Mouse (Mus musculus): ENCODE measurements around the gene Myadm. TPM values are rescaled to one million over a fixed set of nuclear protein-coding genes. Genes with fewer than 3 reads are reported as not detected.

Gene Myadm
- 86.4 TPM for polyA plus RNA-seq (2014; fragmentation: Illumina TruSeq; extraction: RNeasy Lipid Tissue Mini Kit (QIAGEN cat#74804); ENCODE audit: low read depth, low replicate concordance)

GRCm38 (mm10) chr7:3288976-3289970 lies at the start of gene Myadm, which contains the start of gene Prkcg:
TSS of gene Myadm (plus strand) at chr7:3289080.
TSS of gene Prkcg (plus strand) at chr7:3289179.

GRCm38 (mm10) chr7:3332619-3333521 lies 44.0 kb downstream of the Myadm start, which contains the start of gene Cacng7:
TSS of gene Cacng7 (plus strand) at chr7:3332955.

Other genes with a start within 250 kb of the Myadm start
- not detected for gene AU018091, start 119.9 kb upstream of the Myadm start, polyA plus RNA-seq (2014; fragmentation: Illumina TruSeq; extraction: RNeasy Lipid Tissue Mini Kit (QIAGEN cat#74804); ENCODE audit: low read depth, low replicate concordance)
- not detected for gene Nlrp12, start 39.3 kb upstream of the Myadm start, polyA plus RNA-seq (2014; fragmentation: Illumina TruSeq; extraction: RNeasy Lipid Tissue Mini Kit (QIAGEN cat#74804); ENCODE audit: low read depth, low replicate concordance)
- gene Prkcg, start 99 bp downstream of the Myadm start, polyA plus RNA-seq (2014; fragmentation: Illumina TruSeq; extraction: RNeasy Lipid Tissue Mini Kit (QIAGEN cat#74804); ENCODE audit: low read depth, low replicate concordance), result 2.1 TPM
- 10.1 TPM for gene Cacng7, start 43.9 kb downstream of the Myadm start, polyA plus RNA-seq (2014; fragmentation: Illumina TruSeq; extraction: RNeasy Lipid Tissue Mini Kit (QIAGEN cat#74804); ENCODE audit: low read depth, low replicate concordance)
- gene Cacng8, start 101.6 kb downstream of the Myadm start, polyA plus RNA-seq (2014; fragmentation: Illumina TruSeq; extraction: RNeasy Lipid Tissue Mini Kit (QIAGEN cat#74804); ENCODE audit: low read depth, low replicate concordance), result 0.16 TPM
- gene Cacng6, start 135.1 kb downstream of the Myadm start, polyA plus RNA-seq (2014; fragmentation: Illumina TruSeq; extraction: RNeasy Lipid Tissue Mini Kit (QIAGEN cat#74804); ENCODE audit: low read depth, low replicate concordance), result not detected
- gene Tarm1, start 213.5 kb downstream of the Myadm start, polyA plus RNA-seq (2014; fragmentation: Illumina TruSeq; extraction: RNeasy Lipid Tissue Mini Kit (QIAGEN cat#74804); ENCODE audit: low read depth, low replicate concordance), result 0.21 TPM